Mouse (Mus musculus): ENCODE measurements around the gene Cfap65. TPM values are rescaled to one million over a fixed set of nuclear protein-coding genes. Genes with fewer than 3 reads are reported as not detected.
A peak's percentile ranks its signal among the peaks of the same experiment; 100 is the strongest.

Gene Cfap65
- polyA plus RNA-seq, 1 experiment: not detected

GRCm38 (mm10) chr1:74947986-74948670 lies 12.7 kb upstream of the Cfap65 start:
- Histone ChIP-seq H3K27me3 (ENCODE audit: control insufficient read depth, insufficient read depth, low read length, poor library complexity, severe bottlenecking) (peaks cover 24% of the 10 kb centered on the region), H3K9ac (ENCODE audit: low read depth, poor library complexity, severe bottlenecking) (peak overlapping the region; percentile 24), H3K4me1 (ENCODE audit: control insufficient read depth, insufficient read depth, low read length) (no peaks in the 10 kb centered on the region), H3K4me3 (ENCODE audit: low read depth, low read length) (peak overlapping the region; percentile 18), H3K36me3 (ENCODE audit: control insufficient read depth, insufficient read depth, low read length, poor library complexity, severe bottlenecking) (no peaks in the 10 kb centered on the region), H3K9me3 (replicated peaks; ENCODE audit: control insufficient read depth, insufficient read depth, low read length, poor library complexity, severe bottlenecking) (no peaks in the 10 kb centered on the region), H3K27ac (ENCODE audit: insufficient read depth, low read length) (no peak overlapping the region)
- TF ChIP-seq POLR2A (IDR thresholded peaks at IDR 0.05; ENCODE audit: insufficient read depth, low read length) (no peak), EP300 (IDR thresholded peaks at IDR 0.05; ENCODE audit: insufficient read depth, low read depth, low read length) (no peak), CTCF (IDR thresholded peaks at IDR 0.05; ENCODE audit: low read depth, low read length) (no peak)

GRCm38 (mm10) chr1:74941651-74942360 lies 6.4 kb upstream of the Cfap65 start:
- H3K9me3 ChIP-seq (replicated peaks; ENCODE audit: control insufficient read depth, insufficient read depth, low read length, poor library complexity, severe bottlenecking): no peaks in the 10 kb centered on the region
- TF ChIP-seq CTCF (IDR thresholded peaks at IDR 0.05; ENCODE audit: low read depth, low read length): no peak
- no peak for TF ChIP-seq EP300 (IDR thresholded peaks at IDR 0.05; ENCODE audit: insufficient read depth, low read depth, low read length)
- TF ChIP-seq POLR2A (IDR thresholded peaks at IDR 0.05; ENCODE audit: insufficient read depth, low read length): no peak
- H3K27me3 ChIP-seq (ENCODE audit: control insufficient read depth, insufficient read depth, low read length, poor library complexity, severe bottlenecking): peaks cover 3% of the 10 kb centered on the region

DNA sequence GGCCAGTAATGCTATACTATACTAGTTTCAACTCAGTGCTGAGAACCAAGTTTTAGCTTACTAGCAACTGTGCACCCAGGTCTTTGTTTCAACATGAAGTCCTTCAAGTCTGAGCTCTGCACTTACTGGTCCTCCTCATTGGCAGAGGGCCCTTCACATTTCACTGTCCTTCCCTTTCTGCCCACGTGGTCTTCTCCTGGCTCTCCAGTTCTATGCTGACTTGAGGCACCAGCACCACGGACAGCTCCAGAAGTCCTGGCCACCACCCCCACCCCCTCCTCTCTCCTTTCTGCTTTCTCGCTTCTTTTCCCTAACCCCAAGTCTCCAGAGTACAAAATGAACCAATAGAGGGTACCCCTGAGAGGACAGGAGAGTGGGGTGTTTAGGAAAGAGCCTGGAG lies 4.4 kb upstream of the Cfap65 start:
- H3K27ac ChIP-seq (ENCODE audit: insufficient read depth, low read length): no peak overlapping the region

More at GRCm38 (mm10) chr1:74941651-74942360, 6.4 kb upstream of the Cfap65 start:
- H3K27ac ChIP-seq (ENCODE audit: insufficient read depth, low read length): no peak overlapping the region
- no peaks in the 10 kb centered on the region for H3K36me3 ChIP-seq (ENCODE audit: control insufficient read depth, insufficient read depth, low read length, poor library complexity, severe bottlenecking)
- H3K9ac ChIP-seq (ENCODE audit: low read depth, poor library complexity, severe bottlenecking): no peak overlapping the region
- no peaks in the 10 kb centered on the region for H3K4me1 ChIP-seq (ENCODE audit: control insufficient read depth, insufficient read depth, low read length)
- H3K4me3 ChIP-seq (ENCODE audit: low read depth, low read length): no peak overlapping the region

GRCm38 (mm10) chr1:74936221-74936830 lies 927 bp upstream of the Cfap65 start:
- no peak overlapping the region for H3K4me3 ChIP-seq (ENCODE audit: low read depth, low read length)
- no peaks in the 10 kb centered on the region for H3K4me1 ChIP-seq (ENCODE audit: control insufficient read depth, insufficient read depth, low read length)
- no peaks in the 10 kb centered on the region for H3K36me3 ChIP-seq (ENCODE audit: control insufficient read depth, insufficient read depth, low read length, poor library complexity, severe bottlenecking)
- H3K27me3 ChIP-seq (ENCODE audit: control insufficient read depth, insufficient read depth, low read length, poor library complexity, severe bottlenecking): peaks cover 4% of the 10 kb centered on the region
- no peak overlapping the region for H3K27ac ChIP-seq (ENCODE audit: insufficient read depth, low read length)
- TF ChIP-seq POLR2A (IDR thresholded peaks at IDR 0.05; ENCODE audit: insufficient read depth, low read length): no peak
- no peak for TF ChIP-seq EP300 (IDR thresholded peaks at IDR 0.05; ENCODE audit: insufficient read depth, low read depth, low read length)
- TF ChIP-seq CTCF (IDR thresholded peaks at IDR 0.05; ENCODE audit: low read depth, low read length): no peak
- no peak overlapping the region for H3K9ac ChIP-seq (ENCODE audit: low read depth, poor library complexity, severe bottlenecking)
- H3K9me3 ChIP-seq (replicated peaks; ENCODE audit: control insufficient read depth, insufficient read depth, low read length, poor library complexity, severe bottlenecking): no peaks in the 10 kb centered on the region

More for the DNA sequence above, 4.4 kb upstream of the Cfap65 start:
- Histone ChIP-seq H3K4me3 (ENCODE audit: low read depth, low read length) (no peak overlapping the region), H3K36me3 (ENCODE audit: control insufficient read depth, insufficient read depth, low read length, poor library complexity, severe bottlenecking) (no peaks in the 10 kb centered on the region), H3K9ac (ENCODE audit: low read depth, poor library complexity, severe bottlenecking) (no peak overlapping the region), H3K27me3 (ENCODE audit: control insufficient read depth, insufficient read depth, low read length, poor library complexity, severe bottlenecking) (peaks cover 4% of the 10 kb centered on the region), H3K9me3 (replicated peaks; ENCODE audit: control insufficient read depth, insufficient read depth, low read length, poor library complexity, severe bottlenecking) (no peaks in the 10 kb centered on the region), H3K4me1 (ENCODE audit: control insufficient read depth, insufficient read depth, low read length) (no peaks in the 10 kb centered on the region)
- no peak for TF ChIP-seq CTCF (IDR thresholded peaks at IDR 0.05; ENCODE audit: low read depth, low read length)
- no peak for TF ChIP-seq POLR2A (IDR thresholded peaks at IDR 0.05; ENCODE audit: insufficient read depth, low read length)
- TF ChIP-seq EP300 (IDR thresholded peaks at IDR 0.05; ENCODE audit: insufficient read depth, low read depth, low read length): no peak

DNA sequence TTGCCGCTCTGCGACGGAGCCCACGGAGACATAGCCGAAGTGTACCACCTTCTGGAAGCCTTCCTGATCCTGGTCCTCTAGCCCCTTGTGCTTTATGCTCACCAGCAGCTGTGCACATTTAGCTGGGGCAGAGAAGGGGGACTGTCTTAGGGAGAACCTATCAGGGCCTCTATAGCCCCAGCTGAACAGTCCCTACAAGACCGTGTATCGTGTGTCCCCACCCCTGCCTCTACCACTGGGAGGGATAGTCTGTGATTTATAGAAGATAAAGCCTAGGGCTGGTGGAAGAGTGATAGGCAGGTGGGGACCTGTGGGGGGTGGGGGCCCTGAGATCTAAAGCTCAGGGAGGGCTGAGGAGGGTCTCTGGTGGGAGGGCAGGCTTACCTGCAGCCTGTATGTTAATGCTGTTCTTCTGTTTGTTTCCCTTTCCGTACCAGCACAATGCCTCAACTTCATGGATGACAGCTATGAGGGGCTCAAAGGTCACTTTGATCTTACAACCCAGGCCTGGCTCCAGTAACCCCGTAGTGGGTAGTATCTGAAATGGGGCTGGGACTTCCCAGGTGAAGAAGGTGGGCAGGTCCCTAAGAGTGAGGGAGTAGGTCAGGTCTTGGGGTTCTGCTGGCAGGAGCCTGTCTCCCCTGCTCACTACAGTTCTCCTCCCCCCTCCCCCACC lies 7.6 kb downstream of the Cfap65 start:
- TF ChIP-seq EP300 (IDR thresholded peaks at IDR 0.05; ENCODE audit: insufficient read depth, low read depth, low read length) (no peak), POLR2A (IDR thresholded peaks at IDR 0.05; ENCODE audit: insufficient read depth, low read length) (no peak), CTCF (IDR thresholded peaks at IDR 0.05; ENCODE audit: low read depth, low read length) (no peak)
- no peak overlapping the region for H3K4me3 ChIP-seq (ENCODE audit: low read depth, low read length)
- H3K9ac ChIP-seq (ENCODE audit: low read depth, poor library complexity, severe bottlenecking): no peak overlapping the region
- H3K9me3 ChIP-seq (replicated peaks; ENCODE audit: control insufficient read depth, insufficient read depth, low read length, poor library complexity, severe bottlenecking): no peaks in the 10 kb centered on the region
- no peaks in the 10 kb centered on the region for H3K27me3 ChIP-seq (ENCODE audit: control insufficient read depth, insufficient read depth, low read length, poor library complexity, severe bottlenecking)
- no peak overlapping the region for H3K27ac ChIP-seq (ENCODE audit: insufficient read depth, low read length)
- H3K36me3 ChIP-seq (ENCODE audit: control insufficient read depth, insufficient read depth, low read length, poor library complexity, severe bottlenecking): no peaks in the 10 kb centered on the region
- no peaks in the 10 kb centered on the region for H3K4me1 ChIP-seq (ENCODE audit: control insufficient read depth, insufficient read depth, low read length)
